Mouse (Mus musculus) adrenal gland, adult 10 weeks (tissue): ENCODE data around the gene 4930447F04Rik. TPM values are rescaled to one million over a fixed set of nuclear protein-coding genes. Genes with fewer than 3 reads are reported as not detected.

Experiments
- polyA plus RNA-seq: library from polyadenylated mRNA; stranded (reverse); fragments of 350-450 nt; fragmentation: Illumina TruSeq; extraction: RNeasy Lipid Tissue Mini Kit (QIAGEN cat#74804); gene quantifications from one replicate; pipeline ENCODE4 v1.2.3, GENCODE M21; 2014; ENCODE audit warnings: low read depth, low replicate concordance

The 4930447F04Rik gene
- polyA plus RNA-seq, result not detected

DNA sequence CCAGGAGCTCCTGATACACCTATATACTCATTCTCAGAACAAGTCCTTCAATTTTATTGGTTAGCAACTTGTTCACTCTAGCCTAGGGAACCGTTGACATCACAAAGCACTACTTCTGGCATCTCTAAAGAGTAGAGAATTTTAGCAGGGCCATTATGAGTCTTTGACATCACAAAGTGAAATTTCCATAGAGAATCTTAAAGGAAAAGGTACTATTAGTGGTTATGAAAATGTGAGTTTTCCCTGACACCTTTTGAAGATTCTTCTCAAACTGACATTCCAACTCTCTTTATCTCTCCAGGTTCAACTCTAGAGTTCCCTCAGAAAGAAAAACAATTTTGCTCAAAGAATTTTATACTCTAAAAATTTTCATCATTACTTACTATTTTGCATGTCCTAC lies at the start of gene 4930447F04Rik:
4930447F04Rik (minus strand) TSS at position 101 of the 400 bp plus-strand sequence.

